Mouse (Mus musculus) kidney, embryonic 14.5 days (tissue): ENCODE results near the gene Mrnip. TPM values are rescaled to one million over a fixed set of nuclear protein-coding genes. Genes with fewer than 3 reads are reported as not detected.
A peak's percentile ranks its signal among the peaks of the same experiment; 100 is the strongest.

Experiments used
- ATAC-seq: fragments of 200-750 bp; cut with Nextera tagmentation; 2 replicates; pipeline ENCODE4 v1.8.0; 2017; ENCODE audit warnings: moderate number of reproducible peaks, mild to moderate bottlenecking, moderate TSS enrichment, moderate library complexity; ENCODE audit not compliant: low FRiP score, low TSS enrichment
- H3K27ac ChIP-seq: fragments of 300-500 bp; sonication (generic); 2 replicates; pipeline ENCODE4 v1.5.1; 2014; ENCODE audit warnings: low read depth, mild to moderate bottlenecking, low read length, moderate library complexity, mixed read lengths
- H3K27me3 ChIP-seq: fragments of 300-500 bp; sonication (generic); 2 replicates; pipeline ENCODE4 v1.6.1; 2014; ENCODE audit warnings: mild to moderate bottlenecking, low read length; ENCODE audit not compliant: control insufficient read depth, insufficient read depth
- H3K36me3 ChIP-seq: fragments of 300-500 bp; sonication (generic); 2 replicates; pipeline ENCODE4 v1.6.1; 2014; ENCODE audit warnings: low read length, mixed read lengths; ENCODE audit not compliant: control insufficient read depth, insufficient read depth
- H3K4me1 ChIP-seq: fragments of 300-500 bp; sonication (generic); 2 replicates; pipeline ENCODE4 v1.6.1; 2014; ENCODE audit warnings: low read length, mixed read lengths; ENCODE audit not compliant: control insufficient read depth, insufficient read depth
- H3K4me2 ChIP-seq: fragments of 300-500 bp; sonication (generic); replicated peaks from 2 replicates; pipeline ENCODE4 v1.6.1; 2014; ENCODE audit warnings: low read depth, mild to moderate bottlenecking, low read length
- H3K4me3 ChIP-seq: fragments of 300-500 bp; sonication (generic); 2 replicates; pipeline ENCODE4 v1.5.1; 2014; ENCODE audit warnings: mild to moderate bottlenecking, low read length
- H3K9ac ChIP-seq: fragments of 300-500 bp; sonication (generic); 2 replicates; pipeline ENCODE4 v1.6.1; 2014; ENCODE audit warnings: low read depth, mild to moderate bottlenecking, low read length, moderate library complexity
- H3K9me3 ChIP-seq: fragments of 300-500 bp; sonication (generic); 2 replicates; pipeline ENCODE4 v1.6.1; 2016; ENCODE audit warnings: low read length; ENCODE audit not compliant: control insufficient read depth
- WGBS: fragments of 180-500 bp; shearing (Covaris S2); extraction: QIAGEN DNeasy Blood & Tissue Kit; methylation state at CpG from one replicate; pipeline ENCODE4 v1.1.7; 2014; 5-methylcytosine and 5-hydroxymethylcytosine counted together
- polyA plus RNA-seq: library from polyadenylated mRNA; unstranded; fragments of >200 nt; fragmentation: Nextera tagmentation; extraction: Ambion mirVana; gene quantifications from 2 replicates; pipeline ENCODE4 v1.2.1, GENCODE M21; 2014

Mrnip gene
- polyA plus RNA-seq, 1 experiment from 2014 or later = 22.0 TPM

DNA sequence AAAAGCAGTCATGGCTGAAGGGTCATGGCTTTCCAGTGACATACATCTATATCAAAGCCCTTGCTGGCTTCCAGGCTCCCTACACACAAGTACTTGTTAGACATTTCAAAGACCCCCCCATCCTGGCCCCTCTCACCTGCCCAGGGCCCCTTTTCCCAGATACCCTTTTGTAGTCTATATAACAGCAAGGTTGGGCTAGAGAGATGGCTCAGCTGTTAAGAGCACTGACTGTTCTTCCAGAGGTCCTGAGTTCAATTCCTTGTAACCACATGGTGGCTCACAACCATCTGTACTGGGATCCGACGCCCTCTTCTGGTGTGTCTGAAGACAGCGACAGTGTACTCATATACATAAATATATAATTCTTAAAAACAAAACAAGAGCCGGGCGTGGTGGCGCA lies 40.4 kb downstream of the Mrnip start:
- no peak for ATAC-seq
- no peak overlapping the region for H3K4me3 ChIP-seq
- 88% methylated on average over 6 of the region's 6 CpGs for WGBS
- H3K27me3 ChIP-seq = no peaks in the 10 kb centered on the region
- H3K4me1 ChIP-seq = peaks cover 22% of the 10 kb centered on the region
- H3K9ac ChIP-seq = no peak overlapping the region
- no peak overlapping the region for H3K27ac ChIP-seq
- H3K4me2 ChIP-seq = no peak overlapping the region
- no peaks in the 10 kb centered on the region for H3K36me3 ChIP-seq
- H3K9me3 ChIP-seq = no peaks in the 10 kb centered on the region

DNA sequence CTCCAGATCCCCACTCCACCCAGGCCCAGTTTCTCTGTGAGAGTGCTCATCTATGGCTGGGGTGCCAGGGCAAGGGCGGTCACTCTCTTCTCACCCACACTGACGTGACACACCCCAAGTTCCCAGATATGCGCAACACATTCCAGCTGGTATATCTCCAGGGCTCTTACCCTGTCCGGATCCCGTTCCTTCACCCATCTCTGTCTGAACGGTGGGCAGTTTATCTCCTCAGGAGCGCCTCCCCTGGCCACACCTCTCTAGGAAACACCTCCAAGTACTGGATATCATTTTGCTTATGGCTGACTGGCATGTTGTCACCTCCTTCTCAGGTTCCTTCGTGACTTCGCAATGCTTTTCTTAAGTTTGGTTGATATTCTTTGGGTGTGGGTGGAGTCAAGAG lies 41.4 kb downstream of the Mrnip start:
- H3K9ac ChIP-seq = no peak overlapping the region
- peaks cover 22% of the 10 kb centered on the region for H3K4me1 ChIP-seq
- 18% methylated on average over 9 of the region's 9 CpGs for WGBS
- H3K27ac ChIP-seq = no peak overlapping the region
- H3K9me3 ChIP-seq = no peaks in the 10 kb centered on the region
- peak overlapping the region; percentile 24 for H3K4me2 ChIP-seq
- ATAC-seq = no peak
- H3K36me3 ChIP-seq = no peaks in the 10 kb centered on the region
- no peak overlapping the region for H3K4me3 ChIP-seq
- no peaks in the 10 kb centered on the region for H3K27me3 ChIP-seq

DNA sequence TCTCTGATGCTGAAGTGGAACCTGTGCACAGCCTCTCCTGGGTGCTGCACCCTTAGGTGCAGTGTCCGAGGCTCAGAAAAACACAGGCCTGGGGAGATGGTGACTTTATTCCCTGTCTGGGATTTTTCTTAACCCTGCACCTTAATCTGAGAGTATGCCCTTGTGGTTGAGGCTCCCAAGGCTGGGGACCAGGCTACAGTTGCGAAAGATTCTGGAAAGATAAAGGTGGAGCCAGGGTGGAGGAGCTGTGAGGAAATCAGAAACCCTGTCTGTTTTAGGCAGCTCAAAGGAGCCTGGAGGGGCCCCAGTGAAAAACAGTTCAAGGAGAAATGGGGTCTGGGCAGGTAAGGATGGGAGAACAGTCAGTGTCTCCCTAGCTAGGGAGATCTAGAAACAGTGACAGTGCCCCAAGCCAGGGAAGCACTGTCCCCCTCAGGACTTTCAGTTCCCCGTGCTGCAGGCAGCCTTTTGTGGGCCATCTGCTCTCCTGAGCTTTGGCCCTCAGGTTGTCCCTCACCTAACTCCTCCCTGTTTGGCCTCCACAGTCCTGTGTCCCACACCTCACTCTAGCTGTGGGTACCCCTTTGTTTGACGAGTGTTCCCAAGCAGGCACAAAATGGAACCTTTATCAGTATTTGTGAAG lies 42.6 kb downstream of the Mrnip start:
- no peaks in the 10 kb centered on the region for H3K9me3 ChIP-seq
- no peaks in the 10 kb centered on the region for H3K36me3 ChIP-seq
- 75% methylated on average over 4 of the region's 4 CpGs for WGBS
- peaks cover 22% of the 10 kb centered on the region for H3K4me1 ChIP-seq
- H3K9ac ChIP-seq = no peak overlapping the region
- no peak for ATAC-seq
- H3K27me3 ChIP-seq = no peaks in the 10 kb centered on the region
- no peak overlapping the region for H3K4me3 ChIP-seq
- no peak overlapping the region for H3K27ac ChIP-seq
- no peak overlapping the region for H3K4me2 ChIP-seq

DNA sequence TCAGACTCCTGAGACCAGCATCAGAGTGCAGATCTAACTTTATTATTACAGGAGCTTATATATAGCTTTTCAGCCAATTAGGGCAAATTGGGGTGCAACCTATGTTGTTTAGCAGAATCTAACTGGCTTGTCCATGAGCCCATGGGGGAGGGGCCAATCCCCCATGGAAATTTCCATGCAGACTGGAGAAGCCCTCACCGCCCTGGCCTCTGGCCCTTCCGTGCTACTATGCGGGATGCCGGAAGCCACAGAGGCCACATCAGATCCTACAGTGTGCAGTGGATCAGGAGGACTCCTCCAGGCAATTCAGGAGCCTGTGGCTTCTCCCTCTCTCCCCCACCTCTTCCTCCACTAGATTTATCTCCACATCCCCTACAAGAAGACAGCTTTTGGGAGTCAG lies 43.6 kb downstream of the Mrnip start:
- H3K9me3 ChIP-seq = no peaks in the 10 kb centered on the region
- 43% methylated on average over 4 of the region's 4 CpGs for WGBS
- H3K36me3 ChIP-seq = no peaks in the 10 kb centered on the region
- H3K27ac ChIP-seq = no peak overlapping the region
- no peaks in the 10 kb centered on the region for H3K27me3 ChIP-seq
- no peak overlapping the region for H3K9ac ChIP-seq
- no peak for ATAC-seq
- H3K4me3 ChIP-seq = no peak overlapping the region
- peaks cover 22% of the 10 kb centered on the region for H3K4me1 ChIP-seq
- H3K4me2 ChIP-seq = no peak overlapping the region

DNA sequence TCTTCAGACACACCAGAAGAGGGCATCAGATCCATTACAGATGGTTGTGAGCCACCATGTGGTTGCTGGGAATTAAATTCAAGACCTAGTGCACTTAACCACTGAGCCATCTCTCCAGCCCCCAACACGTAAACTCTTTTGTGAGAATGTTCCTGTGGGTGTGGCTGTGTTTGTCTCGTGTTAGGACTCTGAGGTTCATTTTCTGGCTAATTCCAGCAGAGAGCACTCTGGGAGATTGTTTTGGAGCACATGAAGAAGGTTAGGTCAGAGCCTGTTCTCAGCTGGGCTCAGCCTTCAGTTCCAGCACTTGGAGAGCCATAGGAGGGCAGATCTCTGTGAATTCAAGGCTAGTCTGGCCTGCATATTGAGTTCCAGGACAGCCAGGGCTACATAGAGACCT lies 45.6 kb downstream of the Mrnip start:
- H3K4me3 ChIP-seq = no peak overlapping the region
- H3K9me3 ChIP-seq = no peaks in the 10 kb centered on the region
- WGBS = 66% methylated on average over 2 of the region's 2 CpGs
- no peak for ATAC-seq
- H3K9ac ChIP-seq = no peak overlapping the region
- H3K4me2 ChIP-seq = no peak overlapping the region
- no peak overlapping the region for H3K27ac ChIP-seq
- H3K4me1 ChIP-seq = peaks cover 22% of the 10 kb centered on the region
- H3K27me3 ChIP-seq = no peaks in the 10 kb centered on the region
- H3K36me3 ChIP-seq = no peaks in the 10 kb centered on the region

DNA sequence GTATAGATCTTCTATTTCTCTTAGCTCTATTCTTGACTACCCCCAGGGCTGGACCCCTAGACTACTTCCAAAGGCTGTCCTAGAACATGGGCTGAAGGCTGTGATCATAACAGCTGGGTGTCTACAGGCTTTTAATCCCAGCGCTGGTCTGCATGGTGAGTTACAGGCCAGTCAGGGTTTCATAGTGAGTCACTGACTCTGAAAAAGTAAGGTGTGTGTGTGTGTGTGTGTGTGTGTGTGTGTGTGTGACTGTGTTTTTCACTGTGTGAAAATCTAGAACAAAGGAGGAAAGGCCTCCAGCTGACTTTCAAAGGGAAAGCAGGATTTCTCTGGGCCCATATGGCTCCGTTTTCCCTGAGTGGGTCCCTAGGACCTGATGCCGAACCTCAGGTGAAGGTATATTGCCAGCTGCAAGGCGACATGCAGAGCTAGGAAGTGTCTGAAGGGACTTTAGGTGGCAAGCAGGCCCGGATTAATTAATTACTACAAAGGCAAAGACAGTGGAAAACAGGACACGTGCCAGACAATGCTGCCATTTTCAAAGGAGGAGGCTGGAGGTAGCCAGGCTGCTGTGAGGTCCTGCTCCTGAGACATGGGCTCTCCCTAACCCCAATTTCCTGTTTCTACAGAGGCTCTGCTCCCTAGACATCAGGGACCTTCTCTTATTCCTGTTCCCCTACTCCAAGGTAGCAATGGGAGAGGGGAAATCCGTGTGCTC lies 48.5 kb downstream of the Mrnip start:
- Histone ChIP-seq H3K27me3 (no peaks in the 10 kb centered on the region), H3K9me3 (no peaks in the 10 kb centered on the region), H3K9ac (no peak overlapping the region)

DNA sequence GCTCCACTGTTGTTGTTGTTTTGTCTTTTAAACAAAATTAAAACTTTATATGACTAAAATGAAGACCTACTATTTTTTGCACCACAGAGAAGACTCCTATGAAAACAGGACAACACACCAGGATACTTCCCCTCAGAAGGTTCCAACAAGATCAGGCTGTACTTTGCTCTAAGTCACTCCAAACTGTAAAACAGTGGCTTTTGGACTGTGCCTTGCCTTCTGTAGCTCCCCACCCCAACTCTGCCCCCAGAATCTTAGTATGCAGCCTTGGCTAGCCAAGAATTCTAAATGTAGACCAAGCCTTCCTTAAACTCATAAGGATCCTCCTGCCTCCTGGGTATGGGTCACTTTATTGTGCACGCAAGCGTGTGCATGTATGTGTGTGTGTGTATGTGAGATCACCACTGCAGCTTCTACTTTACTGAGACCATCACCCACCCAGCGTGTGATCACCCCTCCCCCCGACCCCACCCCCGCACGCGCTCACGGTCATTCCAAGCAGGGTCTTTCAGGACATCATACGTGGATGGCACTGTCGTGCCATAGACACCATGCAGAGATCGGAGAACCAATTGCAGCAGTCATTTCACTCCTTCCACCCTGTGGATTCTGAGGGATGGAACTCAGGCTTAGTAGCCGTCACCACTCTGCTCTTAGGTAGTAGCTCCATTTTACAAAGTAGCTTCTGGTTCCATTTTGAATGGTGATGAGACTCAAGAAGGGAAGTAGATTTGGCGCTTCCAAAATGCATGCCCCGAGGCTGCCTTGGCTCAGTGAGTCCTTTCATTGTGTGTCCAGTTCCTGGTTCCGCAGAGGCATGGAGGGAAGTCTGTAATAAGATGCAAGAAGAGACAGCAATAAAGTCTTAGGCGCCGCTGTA lies 49.8 kb downstream of the Mrnip start:
- Histone ChIP-seq H3K4me3 (peak overlapping the region; percentile 71), H3K9me3 (no peaks in the 10 kb centered on the region), H3K36me3 (no peaks in the 10 kb centered on the region), H3K4me1 (peaks cover 31% of the 10 kb centered on the region), H3K27me3 (no peaks in the 10 kb centered on the region), H3K4me2 (peak overlapping the region; percentile 94), H3K9ac (peak overlapping the region; percentile 91), H3K27ac (peak overlapping the region; percentile 80)
- ATAC-seq = no peak
- 6% methylated on average over 17 of the region's 17 CpGs for WGBS

More for the DNA sequence above, 48.5 kb downstream of the Mrnip start:
- 61% methylated on average over 7 of the region's 7 CpGs for WGBS
- no peak for ATAC-seq
- Histone ChIP-seq H3K27ac (no peak overlapping the region), H3K4me1 (peaks cover 23% of the 10 kb centered on the region), H3K4me3 (no peak overlapping the region), H3K4me2 (no peak overlapping the region), H3K36me3 (no peaks in the 10 kb centered on the region)

DNA sequence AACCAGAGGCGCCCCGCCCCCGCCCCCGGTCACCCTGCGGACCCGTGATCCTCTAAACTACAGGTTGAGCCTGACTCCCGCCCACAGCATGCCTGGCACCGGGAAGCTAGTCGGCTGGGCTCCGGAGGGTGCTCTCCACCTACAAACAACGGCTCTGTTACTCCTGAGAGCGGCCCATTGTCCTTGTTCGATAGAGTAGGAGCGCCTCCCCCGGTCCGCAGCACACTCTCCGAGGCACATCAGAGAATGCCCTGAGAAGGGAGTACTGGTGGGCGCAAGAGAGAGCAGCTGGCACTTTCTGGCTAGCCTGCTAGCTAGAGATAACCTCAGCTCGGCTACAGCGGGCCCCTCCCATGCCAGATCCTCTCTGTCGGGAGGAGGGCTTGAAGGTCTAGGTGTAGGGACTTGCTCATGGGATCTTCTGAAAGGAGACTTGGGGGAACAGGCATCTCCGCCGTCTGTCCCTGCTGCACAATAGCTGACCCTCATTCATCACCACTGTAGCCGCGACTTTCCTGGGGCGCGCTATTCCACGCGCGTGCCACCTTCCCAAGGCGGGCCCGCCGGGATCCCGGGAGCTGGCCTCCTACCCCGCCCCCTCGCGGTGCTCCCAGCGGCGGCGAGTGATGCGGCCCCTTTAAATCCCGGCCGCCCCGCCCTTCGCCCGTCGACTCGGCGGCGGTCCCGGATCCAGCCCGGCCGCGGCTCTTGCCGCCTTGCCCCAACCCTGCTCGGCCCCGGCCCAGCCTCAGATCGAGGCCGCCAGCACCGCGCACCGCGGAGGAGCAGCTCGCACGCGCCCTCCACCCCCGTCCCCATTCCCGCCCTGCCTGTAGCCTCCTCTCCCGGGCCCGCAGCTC lies 50.7 kb downstream of the Mrnip start:
- H3K27me3 ChIP-seq = no peaks in the 10 kb centered on the region
- H3K9ac ChIP-seq = peak overlapping the region; percentile 91
- peaks cover 37% of the 10 kb centered on the region for H3K4me1 ChIP-seq
- H3K27ac ChIP-seq = peak overlapping the region; percentile 80
- H3K9me3 ChIP-seq = no peaks in the 10 kb centered on the region
- H3K4me2 ChIP-seq = peak overlapping the region; percentile 94
- peak; percentile 88 for ATAC-seq
- no peaks in the 10 kb centered on the region for H3K36me3 ChIP-seq
- WGBS = under 1% methylated on average over 63 of the region's 70 CpGs
- H3K4me3 ChIP-seq = peak overlapping the region; percentile 71
